Mouse (Mus musculus) CH12.LX (cell line): Measurements from ENCODE around the gene Scrn1. TPM values are rescaled to one million over a fixed set of nuclear protein-coding genes. Genes with fewer than 3 reads are reported as not detected.

Source experiments
- DNase-seq: peaks from one replicate; pipeline ENCODE4 v3.0.0-alpha.2; 2013; ENCODE audit errors: extremely low read depth
- H3K27ac ChIP-seq: 2 replicates; pipeline ENCODE4 v1.5.1; 2012; ENCODE audit warnings: low read depth, mild to moderate bottlenecking, control low read depth, moderate library complexity; ENCODE audit not compliant: insufficient read depth
- H3K27me3 ChIP-seq: replicated peaks from 2 replicates; pipeline ENCODE3; 2012; ENCODE audit warnings: inconsistent platforms
- H3K36me3 ChIP-seq, 2 experiments: replicated peaks in 1 of 2; 2 replicates each; pipeline versions ENCODE3 to v1.6.1; 2012; ENCODE audit warnings: inconsistent platforms in 1 of 2, low read length in 1 of 2, mild to moderate bottlenecking in 1 of 2, mixed read lengths in 1 of 2, moderate library complexity in 1 of 2; ENCODE audit not compliant: control insufficient read depth in 1 of 2, insufficient read depth in 1 of 2
- H3K4me1 ChIP-seq, 2 experiments: 2 replicates each; pipeline ENCODE4 v1.6.1; 2012; ENCODE audit warnings: inconsistent platforms in 1 of 2, moderate library complexity in 1 of 2; ENCODE audit not compliant: insufficient read depth in 2 of 2, control insufficient read depth in 1 of 2
- H3K4me2 ChIP-seq: 2 replicates; pipeline ENCODE4 v1.6.1; 2012; ENCODE audit warnings: low read depth, mild to moderate bottlenecking, control low read depth; ENCODE audit not compliant: poor library complexity, insufficient read depth, severe bottlenecking
- H3K4me3 ChIP-seq, 3 experiments: fragments of 150-350 bp in 1 of 3; sonication (generic) in 1 of 3; replicated peaks in 1 of 3; 2 replicates each; pipeline versions ENCODE3 to v1.5.1; 2011 to 2012; ENCODE audit warnings: low read depth in 2 of 3, low read length in 2 of 3, mild to moderate bottlenecking in 2 of 3, moderate library complexity in 2 of 3, control low read depth in 1 of 3, improper control_type of control experiment in 1 of 3, inconsistent platforms in 1 of 3, mixed read lengths in 1 of 3; ENCODE audit not compliant: poor library complexity in 1 of 3
- H3K79me2 ChIP-seq: replicated peaks from 2 replicates; pipeline ENCODE4 v1.6.1; 2012; ENCODE audit warnings: mild to moderate bottlenecking, moderate library complexity; ENCODE audit not compliant: control insufficient read depth, poor library complexity, insufficient read depth, severe bottlenecking; ENCODE audit errors: extremely low read depth
- H3K9ac ChIP-seq: 2 replicates; pipeline ENCODE4 v1.6.1; 2012; ENCODE audit warnings: low read depth, mild to moderate bottlenecking, control low read depth, moderate library complexity; ENCODE audit not compliant: insufficient read depth
- H3K9me3 ChIP-seq: replicated peaks from 2 replicates; pipeline ENCODE3; 2012; ENCODE audit warnings: low read length, inconsistent platforms, mixed read lengths
- BHLHE40 ChIP-seq: IDR thresholded peaks from 2 replicates; pipeline ENCODE4 v1.6.1; 2011; ENCODE audit warnings: mild to moderate bottlenecking, low read depth, low read length, improper control_type of control experiment
- CHD2 ChIP-seq: IDR thresholded peaks from 2 replicates; pipeline ENCODE4 v1.6.1; 2011; ENCODE audit warnings: low read length, improper control_type of control experiment
- CTCF ChIP-seq, 2 experiments: IDR thresholded peaks in 1 of 2; conservative IDR thresholded peaks in 1 of 2; 2 replicates each; pipeline ENCODE4 v1.5.1; 2011 to 2012; ENCODE audit warnings: low read depth in 2 of 2, low read length in 2 of 2, improper control_type of control experiment in 1 of 2, inconsistent platforms in 1 of 2, mild to moderate bottlenecking in 1 of 2, moderate library complexity in 1 of 2
- E2F4 ChIP-seq: IDR thresholded peaks from 2 replicates; pipeline ENCODE4 v1.6.1; 2011; ENCODE audit warnings: low read depth, low read length, improper control_type of control experiment; ENCODE audit not compliant: insufficient replicate concordance
- ELF1 ChIP-seq: IDR thresholded peaks from 2 replicates; pipeline ENCODE4 v1.6.1; 2014; ENCODE audit warnings: low read depth, mild to moderate bottlenecking, inconsistent platforms, low read length, improper control_type of control experiment
- EP300 ChIP-seq: IDR thresholded peaks from 2 replicates; pipeline ENCODE4 v1.6.1; 2011; ENCODE audit warnings: low read length, improper control_type of control experiment
- ETS1 ChIP-seq: conservative IDR thresholded peaks from 2 replicates; pipeline ENCODE4 v1.6.1; 2012; ENCODE audit warnings: low read depth, mild to moderate bottlenecking, inconsistent platforms, low read length, improper control_type of control experiment, moderate library complexity
- GABPA ChIP-seq: IDR thresholded peaks from 2 replicates; pipeline ENCODE4 v1.6.1; 2012; ENCODE audit warnings: low read depth, low read length, improper control_type of control experiment, inconsistent platforms; ENCODE audit not compliant: insufficient replicate concordance
- HCFC1 ChIP-seq: IDR thresholded peaks from 2 replicates; pipeline ENCODE4 v1.6.1; 2012; ENCODE audit warnings: low read depth, mild to moderate bottlenecking, inconsistent platforms, low read length, improper control_type of control experiment
- IRF4 ChIP-seq: IDR thresholded peaks from 2 replicates; pipeline ENCODE4 v1.6.1; 2014; ENCODE audit warnings: low read depth, mild to moderate bottlenecking, inconsistent platforms, low read length, improper control_type of control experiment
- JUN ChIP-seq: IDR thresholded peaks from 2 replicates; pipeline ENCODE4 v1.6.1; 2011; ENCODE audit warnings: low read depth, mild to moderate bottlenecking, low read length, improper control_type of control experiment, moderate library complexity; ENCODE audit not compliant: insufficient read depth
- JUND ChIP-seq: conservative IDR thresholded peaks from 2 replicates; pipeline ENCODE4 v1.6.1; 2011; ENCODE audit warnings: low read depth, low read length, improper control_type of control experiment
- MAFK ChIP-seq: IDR thresholded peaks from 2 replicates; pipeline ENCODE4 v1.6.1; 2011; ENCODE audit warnings: low read length, improper control_type of control experiment; ENCODE audit not compliant: insufficient replicate concordance
- MAX ChIP-seq: IDR thresholded peaks from 2 replicates; pipeline ENCODE4 v1.6.1; 2011; ENCODE audit warnings: low read length, improper control_type of control experiment
- MAZ ChIP-seq: IDR thresholded peaks from 2 replicates; pipeline ENCODE4 v1.6.1; 2012; ENCODE audit warnings: low read depth, mild to moderate bottlenecking, inconsistent platforms, low read length, improper control_type of control experiment, moderate library complexity
- MXI1 ChIP-seq: IDR thresholded peaks from 2 replicates; pipeline ENCODE4 v1.6.1; 2011; ENCODE audit warnings: mild to moderate bottlenecking, low read depth, low read length, improper control_type of control experiment
- MYC ChIP-seq: IDR thresholded peaks from 2 replicates; pipeline ENCODE4 v1.6.1; 2011; ENCODE audit warnings: low read depth, mild to moderate bottlenecking, improper control_type of control experiment, low read length
- NELFE ChIP-seq: IDR thresholded peaks from 2 replicates; pipeline ENCODE4 v1.6.1; 2011; ENCODE audit warnings: low read depth, low read length, improper control_type of control experiment
- PAX5 ChIP-seq: IDR thresholded peaks from 2 replicates; pipeline ENCODE4 v1.6.1; 2012; ENCODE audit warnings: low read length, inconsistent platforms, mixed read lengths
- POLR2AphosphoS2 ChIP-seq: IDR thresholded peaks from 2 replicates; pipeline ENCODE4 v1.6.1; 2011; ENCODE audit warnings: low read depth, low read length, improper control_type of control experiment
- RAD21 ChIP-seq: IDR thresholded peaks from 2 replicates; pipeline ENCODE4 v1.6.1; 2011; ENCODE audit warnings: low read depth, mild to moderate bottlenecking, low read length, improper control_type of control experiment, moderate library complexity
- RCOR1 ChIP-seq: conservative IDR thresholded peaks from 2 replicates; pipeline ENCODE4 v1.6.1; 2012; ENCODE audit warnings: low read depth, mild to moderate bottlenecking, inconsistent platforms, low read length, improper control_type of control experiment
- TBP ChIP-seq: conservative IDR thresholded peaks from 2 replicates; pipeline ENCODE4 v1.6.1; 2011; ENCODE audit warnings: low read depth, low read length, improper control_type of control experiment
- USF1 ChIP-seq: IDR thresholded peaks from 2 replicates; pipeline ENCODE4 v1.6.1; 2014; ENCODE audit warnings: low read depth, mild to moderate bottlenecking, inconsistent platforms, low read length, improper control_type of control experiment
- USF2 ChIP-seq: conservative IDR thresholded peaks from 2 replicates; pipeline ENCODE4 v1.6.1; 2011; ENCODE audit warnings: low read depth, low read length, improper control_type of control experiment
- ZC3H11A ChIP-seq: IDR thresholded peaks from 2 replicates; pipeline ENCODE4 v1.6.1; 2012; ENCODE audit warnings: low read depth, mild to moderate bottlenecking, inconsistent platforms, low read length, improper control_type of control experiment
- ZKSCAN1 ChIP-seq: IDR thresholded peaks from 2 replicates; pipeline ENCODE4 v1.6.1; 2012; ENCODE audit warnings: low read depth, inconsistent platforms, low read length, improper control_type of control experiment, borderline replicate concordance
- ZNF384 ChIP-seq: IDR thresholded peaks from 2 replicates; pipeline ENCODE4 v1.6.1; 2012; ENCODE audit warnings: low read depth, low read length, improper control_type of control experiment, inconsistent platforms
- dilution Hi-C: fragments of 300-500 bp; cut with MboI; formaldehyde crosslinking; loops from 2 replicates; pipeline ENCODE4 v1.14.3; 2020; ENCODE audit warnings: low sequenced_read_pairs; ENCODE audit not compliant: extremely low pct_unique_long_range_greater_than_20kb, extremely low pct_ligation_motif_present
- in situ Hi-C: fragments of 300-500 bp; cut with MboI; formaldehyde crosslinking; loops from 3 replicates; pipeline ENCODE4 v1.14.3; 2019; ENCODE audit warnings: low sequenced_read_pairs, low pct_ligation_motif_present, low pct_unique_long_range_greater_than_20kb, mixed read lengths
- polyA plus RNA-seq: library from polyadenylated mRNA; unstranded; fragments of >175 nt; gene quantifications from 2 replicates; pipeline ENCODE4 v1.2.1, GENCODE M21; 2012; ENCODE audit warnings: low read depth; ENCODE audit not compliant: insufficient read length
- total RNA-seq, 2 experiments: library from RNA; depleted of rRNA; stranded (reverse); fragments of 300-350 nt in 1 of 2; fragments of >200 nt in 1 of 2; gene quantifications; 2 replicates each; pipeline ENCODE4 v1.2.3; 2012 to 2014

Scrn1 gene
- total and polyA plus RNA-seq, 3 experiments, result 0.04 TPM; not detected in 2

- dilution Hi-C loops, result no loop called here
These were observed 72.2 kb downstream of the Scrn1 start for GRCm38 (mm10) chr6:54494097-54494496.

GRCm38 (mm10) chr6:54491074-54491473 lies 75.2 kb downstream of the Scrn1 start:
- no peak overlapping the region for H3K4me2 ChIP-seq
- no peak overlapping the region for H3K9ac ChIP-seq
- no peak overlapping the region for H3K4me3 ChIP-seq
- DNase-seq, result no peak
- TF ChIP-seq POLR2AphosphoS2 (no peak), ZNF384 (no peak), RAD21 (no peak), PAX5 (no peak), IRF4 (no peak), JUN (no peak), BHLHE40 (no peak), NELFE (no peak), ELF1 (no peak), TBP (no peak), USF1 (no peak), ZKSCAN1 (no peak), USF2 (no peak), GABPA (no peak), EP300 (no peak), ZC3H11A (no peak), MAX (no peak), ETS1 (no peak)
- dilution Hi-C loops, result no loop called here
- H3K9me3 ChIP-seq, result no peaks in the 10 kb centered on the region
- no peaks in the 10 kb centered on the region for H3K79me2 ChIP-seq
- H3K36me3 ChIP-seq, result peaks cover 0 to 3% of the 10 kb centered on the region in 2 experiments
- no peaks in the 10 kb centered on the region for H3K27me3 ChIP-seq
- in situ Hi-C loops, result no loop called here
- H3K27ac ChIP-seq, result no peak overlapping the region
- H3K4me1 ChIP-seq, result peaks cover 13 to 52% of the 10 kb centered on the region in 2 experiments

More at GRCm38 (mm10) chr6:54494097-54494496, 72.2 kb downstream of the Scrn1 start:
- Histone ChIP-seq H3K27ac (peak overlapping the region; percentile 85), H3K9me3 (no peaks in the 10 kb centered on the region), H3K4me2 (0 out of 2 replicates have a peak overlapping the region, but pooled peaks have one; percentile 42), H3K4me1 (peaks cover 15 to 69% of the 10 kb centered on the region in 2 experiments), H3K27me3 (no peaks in the 10 kb centered on the region), H3K36me3 (no peaks in the 10 kb centered on the region), H3K4me3 (no peak overlapping the region), H3K79me2 (no peaks in the 10 kb centered on the region), H3K9ac (no peak overlapping the region; the same call in 1 of the 2 replicates)
- DNase-seq, result no peak
- in situ Hi-C loops, result no loop called here
- TF ChIP-seq TBP (no peak), MXI1 (no peak), MAZ (no peak), RCOR1 (no peak), JUND (no peak), ELF1 (no peak), IRF4 (no peak), CTCF (conservative IDR thresholded peaks at IDR 0.05 in 1 of 2, IDR thresholded peaks at IDR 0.05 in 1 of 2; ENCODE audit: low read depth in 2 of 2, low read length in 2 of 2) (no peak), ZC3H11A (no peak), MAFK (no peak), GABPA (no peak), E2F4 (no peak), CHD2 (no peak), ZKSCAN1 (no peak), MYC (no peak), ZNF384 (no peak), HCFC1 (no peak), EP300 (no peak)
